Mouse (Mus musculus) kidney, adult 2 months (tissue): ENCODE results near the gene C2cd4a.

ENCODE experiments used
- CTCF ChIP-seq: fragments of 200-500 bp; conservative IDR thresholded peaks from 2 replicates; pipeline ENCODE4 v1.5.1; 2011; ENCODE audit warnings: low read depth, mild to moderate bottlenecking, control low read depth, low read length, moderate library complexity, mixed read lengths; ENCODE audit not compliant: insufficient read depth, insufficient read length
- POLR2A ChIP-seq: fragments of 200-500 bp; IDR thresholded peaks from one replicate; pipeline ENCODE4 v1.6.1; 2011; ENCODE audit warnings: low read depth, low read length, control low read depth

- TF ChIP-seq CTCF (no peak), POLR2A (no peak)
Measured at GRCm38 (mm10) chr9:67845648-67846047, 13.5 kb upstream of the C2cd4a start.
